Mouse (Mus musculus) limb, embryonic 11.5 days (tissue): ENCODE data around the gene Dbndd1. TPM values are rescaled to one million over a fixed set of nuclear protein-coding genes. Genes with fewer than 3 reads are reported as not detected.

Experiments
- polyA plus RNA-seq: library from polyadenylated mRNA; unstranded; fragments of >200 nt; fragmentation: Nextera tagmentation; extraction: Ambion mirVana; gene quantifications from 2 replicates; pipeline ENCODE4 v1.2.1, GENCODE M21; 2014

Gene Dbndd1
- polyA plus RNA-seq, 1 experiment from 2014 or later = 9.8 TPM

Other genes with a start within 250 kb of the Dbndd1 start
- gene Fanca, start 196.9 kb downstream of the Dbndd1 start, polyA plus RNA-seq = 38.9 and 39.2 TPM in 2 replicates
- gene Spire2, start 182.8 kb downstream of the Dbndd1 start, polyA plus RNA-seq = 0.95 and 1.9 TPM in 2 replicates
- gene Tcf25, start 141.7 kb downstream of the Dbndd1 start, polyA plus RNA-seq = 136 and 149 TPM in 2 replicates
- not detected in 2 replicates for gene Mc1r, start 108.4 kb downstream of the Dbndd1 start, polyA plus RNA-seq
- gene Tubb3, start 104.0 kb downstream of the Dbndd1 start, polyA plus RNA-seq = 9.3 and 11.2 TPM in 2 replicates
- gene Def8, start 91.9 kb downstream of the Dbndd1 start, polyA plus RNA-seq = 37.3 and 37.6 TPM in 2 replicates
- gene Afg3l1, start 37.6 kb downstream of the Dbndd1 start, polyA plus RNA-seq = 36.5 and 41.1 TPM in 2 replicates
- gene Gas8, start 3.4 kb upstream of the Dbndd1 start, polyA plus RNA-seq = 40.8 and 41.3 TPM in 2 replicates
- gene Rhou, start 138.5 kb upstream of the Dbndd1 start, polyA plus RNA-seq = 8.6 and 10.1 TPM in 2 replicates